Mouse (Mus musculus) E14TG2a.4 (cell line): ENCODE data around the gene Il17re.

Experiments
- CTCF ChIP-seq: conservative IDR thresholded peaks from 2 replicates; pipeline ENCODE4 v1.5.1; 2014; ENCODE audit warnings: low read length
- NANOG ChIP-seq: IDR thresholded peaks from 2 replicates; pipeline ENCODE4 v1.6.1; 2014; ENCODE audit warnings: borderline replicate concordance, low read length, mixed read lengths
- POU5F1 ChIP-seq: IDR thresholded peaks from 2 replicates; pipeline ENCODE4 v1.6.1; 2014; ENCODE audit warnings: low read length, borderline replicate concordance

DNA sequence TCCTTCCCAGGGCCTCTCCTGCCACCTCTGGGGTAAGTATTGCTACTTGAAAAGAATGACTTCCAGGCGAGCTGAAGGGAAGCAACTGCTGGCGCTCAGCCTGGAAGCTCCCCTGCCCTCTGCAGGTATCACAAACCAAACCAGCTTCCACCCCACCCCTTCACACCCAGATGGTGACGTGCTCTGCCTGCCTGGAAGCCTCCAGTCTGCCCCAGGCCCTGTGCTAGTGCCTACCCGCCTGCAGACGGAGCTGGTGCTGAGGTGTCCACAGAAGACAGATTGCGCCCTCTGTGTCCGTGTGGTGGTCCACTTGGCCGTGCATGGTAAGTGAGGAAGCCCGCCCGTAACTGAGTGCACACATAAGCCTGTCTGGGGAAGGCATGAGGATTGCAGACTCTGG, 13.8 kb downstream of the Il17re start:
- TF ChIP-seq CTCF (no peak), POU5F1 (no peak), NANOG (no peak)
